Mouse (Mus musculus) retina, postnatal 7 days (tissue): ENCODE results near the gene Ms4a18.
"Not testable (repeated sequence)": the region's sequence is repeated elsewhere in the genome, so short reads cannot be mapped to it uniquely, and the experiment has no call there.

Experiments
- DNase-seq: peaks from one replicate; pipeline ENCODE4 v3.0.0-alpha.2; 2012; ENCODE audit warnings: low read depth, low spot score

Ms4a18 gene

DNA sequence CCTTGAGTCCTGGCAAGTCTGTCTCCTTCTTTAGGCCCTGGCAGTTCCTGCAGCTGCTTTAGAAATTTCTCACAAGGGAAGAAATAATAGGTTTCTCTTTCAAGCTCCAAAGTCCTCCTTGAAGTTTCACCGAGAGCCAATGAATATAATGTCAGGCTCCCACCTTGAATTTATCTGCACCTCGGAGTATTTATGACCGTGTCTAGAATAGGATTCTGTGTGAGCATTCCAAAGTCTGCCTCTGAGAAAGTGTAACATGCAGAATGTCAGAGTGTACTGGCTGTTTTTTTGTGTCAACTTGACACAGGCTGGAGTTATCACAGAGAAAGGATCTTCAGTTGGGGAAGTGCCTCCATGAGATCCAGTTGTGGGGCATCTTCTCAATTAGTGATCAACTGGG is at the start of gene Ms4a18:
Gene Ms4a18, minus strand, starts transcription at position 141 of the 400 bp plus-strand sequence.
- DNase-seq = no peak

DNA sequence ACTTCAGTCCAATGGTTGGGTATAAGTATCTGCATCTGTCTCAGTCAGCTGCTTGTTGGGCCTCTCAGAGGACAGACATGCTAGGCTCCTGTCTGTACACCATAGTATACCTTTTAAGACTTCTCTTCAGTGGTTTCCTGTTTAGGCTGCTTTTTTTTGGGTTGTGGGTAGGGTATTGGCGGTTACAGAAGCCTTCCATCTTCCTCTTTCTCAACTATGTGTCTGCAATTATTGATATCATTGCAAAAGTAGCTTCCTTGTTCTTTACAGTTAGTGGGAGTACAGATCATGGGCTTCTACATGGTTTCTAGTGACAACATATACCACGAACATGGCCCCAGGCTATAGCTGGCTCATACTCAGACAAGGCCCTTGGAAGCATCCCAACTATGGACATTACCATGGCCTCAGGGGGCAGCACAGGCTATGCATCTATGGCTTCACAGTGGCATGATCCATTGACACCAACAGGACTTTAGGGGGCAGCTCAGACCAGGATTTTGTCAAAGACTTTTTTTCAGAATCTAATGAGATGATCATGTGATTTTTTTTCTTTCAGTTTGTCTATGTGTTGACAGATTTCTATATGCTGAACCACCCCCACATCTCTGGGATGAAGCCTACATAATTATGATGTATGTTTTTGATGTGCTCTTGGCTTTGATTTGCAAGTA is 47.5 kb upstream of the Ms4a18 start:
- no peak for DNase-seq

DNA sequence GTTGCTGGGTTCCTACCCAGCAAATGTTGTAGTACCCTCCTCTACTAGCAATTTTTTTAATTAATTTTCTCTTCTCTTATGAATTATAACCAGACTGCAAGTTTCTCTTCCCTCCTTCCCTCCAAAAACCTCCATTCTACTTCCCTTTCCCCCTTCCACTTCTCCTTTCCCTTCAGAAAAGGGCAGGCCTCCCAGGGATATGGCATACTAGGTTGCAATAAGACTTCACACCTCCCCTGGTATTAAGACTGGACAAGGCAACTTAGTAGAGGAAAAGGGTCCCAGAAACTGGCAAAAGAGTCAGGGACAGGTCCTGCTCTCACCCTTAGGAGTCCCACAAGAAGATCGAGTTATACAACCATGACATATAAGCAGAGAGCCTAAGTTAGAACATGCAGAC is 43.1 kb upstream of the Ms4a18 start:
- no peak for DNase-seq

DNA sequence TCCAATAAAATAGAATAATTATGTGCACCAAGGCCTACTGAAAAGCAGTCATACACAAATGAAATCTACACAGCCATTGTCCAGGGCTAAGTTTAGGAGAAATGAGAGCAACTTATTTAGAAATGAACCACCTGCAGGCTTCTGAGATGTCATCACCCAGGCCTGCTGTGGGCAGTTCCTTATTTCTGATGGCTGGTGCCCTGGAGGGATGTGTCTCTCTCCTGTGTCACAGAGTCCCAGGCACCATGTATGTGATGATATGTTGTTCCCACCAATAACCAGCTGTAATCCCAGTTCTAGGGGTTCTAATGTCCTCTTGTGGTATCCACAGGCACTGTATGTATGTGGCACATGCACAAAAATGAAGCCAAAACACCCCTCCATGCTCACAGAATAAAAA is 42.1 kb upstream of the Ms4a18 start:
- no peak for DNase-seq

- not testable (repeated sequence) for DNase-seq
Measured at GRCm38 (mm10) chr19:11055700-11056099, 37.9 kb upstream of the Ms4a18 start.

- no peak for DNase-seq
Measured at GRCm38 (mm10) chr19:11053277-11053676, 35.4 kb upstream of the Ms4a18 start.

GRCm38 (mm10) chr19:11052877-11053276 is 35.0 kb upstream of the Ms4a18 start:
- no peak for DNase-seq

- no peak for DNase-seq
Measured at GRCm38 (mm10) chr19:11050286-11050685, 32.5 kb upstream of the Ms4a18 start.

DNA sequence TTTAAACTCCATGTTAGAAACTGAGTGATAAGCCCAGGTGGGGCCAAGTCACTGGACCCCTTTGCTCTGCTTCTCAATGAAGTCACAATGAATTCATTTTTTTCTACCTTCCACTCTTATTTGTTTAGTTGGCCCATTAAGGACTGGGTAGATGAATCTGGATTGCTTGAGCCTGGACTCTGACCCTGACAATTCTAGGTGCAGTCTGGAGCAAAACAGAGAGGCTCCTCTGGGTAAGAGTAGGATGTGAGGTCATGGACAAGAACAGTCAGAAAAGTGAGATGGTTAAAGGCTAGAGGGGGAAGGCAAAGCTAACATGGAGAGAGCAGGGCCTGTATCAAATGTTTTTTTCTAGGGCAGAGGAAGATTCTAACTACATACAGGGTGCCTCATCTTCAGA is 31.6 kb upstream of the Ms4a18 start:
- no peak for DNase-seq

DNA sequence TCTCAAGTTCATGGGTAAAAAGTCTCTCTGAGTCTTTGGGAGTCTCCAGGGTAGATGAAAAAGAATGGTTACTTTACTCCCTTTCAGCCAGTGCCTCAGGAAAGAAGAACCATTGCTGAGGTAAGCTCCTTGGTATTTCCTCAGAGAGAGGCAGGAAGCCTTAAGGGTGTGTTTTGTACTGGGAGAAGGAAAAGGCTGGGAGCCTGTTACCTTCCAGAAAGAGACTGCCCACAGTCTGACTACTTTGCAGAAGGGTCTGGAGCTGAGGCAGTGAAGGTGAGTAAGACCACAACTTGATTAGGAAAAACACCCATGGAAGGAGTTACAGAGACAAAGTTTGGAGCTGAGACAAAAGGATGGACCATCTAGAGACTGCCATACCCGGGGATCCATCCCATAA is 30.7 kb upstream of the Ms4a18 start:
- no peak for DNase-seq

DNA sequence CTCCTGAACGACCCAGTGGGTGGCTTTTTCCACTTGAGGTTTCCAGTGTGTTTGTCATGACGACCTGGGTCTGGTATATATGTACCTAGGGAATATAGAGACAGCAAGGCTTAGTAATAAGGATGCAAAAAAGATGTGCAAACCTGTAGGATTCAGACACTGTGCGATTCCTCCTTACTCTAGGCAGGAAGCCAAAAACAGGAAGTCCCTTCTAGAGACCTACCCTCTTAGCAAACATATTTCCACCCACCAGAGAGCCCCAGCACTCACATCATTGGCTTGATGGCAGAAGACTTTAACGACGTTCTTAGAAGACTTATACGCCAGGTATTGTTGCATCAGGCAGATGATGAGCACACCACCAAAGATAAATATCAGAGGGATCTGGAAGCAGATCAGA is 30.2 kb upstream of the Ms4a18 start:
- no peak for DNase-seq

DNA sequence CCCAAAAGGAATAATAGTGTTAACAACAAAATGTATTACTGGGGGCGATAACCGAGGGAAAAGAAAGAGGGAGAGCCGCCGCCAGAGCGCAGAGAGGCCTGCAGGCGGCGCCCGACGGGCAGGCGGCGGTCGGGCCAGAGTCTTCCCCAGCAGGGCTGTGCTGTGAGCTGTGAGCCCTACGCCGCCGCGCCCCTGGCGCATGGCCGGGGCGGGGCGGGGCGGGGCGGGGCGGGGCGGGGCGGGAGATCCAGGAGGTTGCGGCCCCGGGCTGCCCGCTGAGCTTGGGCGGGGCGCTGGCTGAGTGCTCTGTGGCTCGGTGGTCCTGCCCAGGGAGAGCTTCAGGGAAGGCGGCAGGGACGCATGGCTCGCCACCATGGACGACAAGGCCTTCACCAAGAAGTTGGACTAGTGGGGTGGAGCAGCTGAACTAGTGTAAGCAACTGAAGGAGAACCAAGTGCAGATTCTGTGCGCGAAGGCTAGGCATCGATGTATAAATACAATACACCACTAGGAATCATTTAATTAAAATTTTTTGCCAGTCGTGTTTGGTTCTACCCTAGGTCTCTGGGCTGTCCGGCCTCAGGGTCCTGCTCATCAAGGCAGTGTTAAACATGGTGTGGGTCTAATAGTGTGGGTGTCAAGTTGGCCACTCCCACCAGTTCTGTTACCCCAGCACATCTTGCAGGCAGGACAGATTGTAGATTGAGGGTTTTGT is 27.3 kb upstream of the Ms4a18 start:
- peak; percentile 16 for DNase-seq

- DNase-seq = no peak
Measured at GRCm38 (mm10) chr19:11044671-11044995, 26.8 kb upstream of the Ms4a18 start.

GRCm38 (mm10) chr19:11037570-11037969 is 19.7 kb upstream of the Ms4a18 start:
- no peak for DNase-seq

- DNase-seq = no peak
Measured at GRCm38 (mm10) chr19:11022382-11022781, 4.6 kb upstream of the Ms4a18 start.

- no peak for DNase-seq
Measured at GRCm38 (mm10) chr19:11017251-11017650, 580 bp downstream of the Ms4a18 start.

DNA sequence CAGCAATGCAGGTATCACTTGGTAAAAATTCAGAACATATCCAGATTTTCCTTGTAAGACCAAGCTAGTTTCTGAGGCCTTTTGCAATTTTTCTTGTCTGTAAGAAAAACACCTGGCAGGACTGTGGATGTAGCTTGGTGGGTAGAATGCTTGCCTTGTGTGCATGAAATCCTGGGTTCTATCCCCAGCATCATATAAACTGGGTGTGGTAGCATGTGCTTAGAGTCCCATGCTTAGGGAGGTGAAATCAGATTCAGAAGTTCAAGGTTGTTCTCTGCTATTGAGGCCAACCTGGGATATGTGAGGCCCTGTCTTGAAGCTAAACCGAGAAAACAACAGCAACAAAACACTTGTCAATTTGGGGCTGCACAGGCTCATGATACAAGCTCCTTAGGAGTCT is 1.8 kb downstream of the Ms4a18 start:
- DNase-seq = no peak

DNA sequence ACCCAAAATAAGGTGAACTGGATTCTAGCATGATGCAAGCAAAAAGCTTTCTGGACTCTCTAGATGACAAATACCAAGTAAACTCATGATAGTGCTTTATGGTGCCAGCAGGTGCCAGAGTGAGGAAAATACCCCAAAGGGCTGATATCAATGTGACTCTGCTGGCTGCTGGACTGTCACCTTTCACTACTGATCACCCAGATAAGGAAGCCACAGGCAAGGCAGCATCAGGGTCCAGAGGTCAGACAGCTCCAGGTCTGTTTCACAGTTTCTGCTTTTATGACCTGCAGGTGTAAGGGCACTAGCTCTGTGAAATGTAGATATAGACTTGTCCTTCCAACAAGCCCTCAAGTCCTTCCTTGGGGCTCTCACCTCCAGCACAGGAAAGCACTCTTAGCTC is 2.4 kb downstream of the Ms4a18 start:
- no peak for DNase-seq

DNA sequence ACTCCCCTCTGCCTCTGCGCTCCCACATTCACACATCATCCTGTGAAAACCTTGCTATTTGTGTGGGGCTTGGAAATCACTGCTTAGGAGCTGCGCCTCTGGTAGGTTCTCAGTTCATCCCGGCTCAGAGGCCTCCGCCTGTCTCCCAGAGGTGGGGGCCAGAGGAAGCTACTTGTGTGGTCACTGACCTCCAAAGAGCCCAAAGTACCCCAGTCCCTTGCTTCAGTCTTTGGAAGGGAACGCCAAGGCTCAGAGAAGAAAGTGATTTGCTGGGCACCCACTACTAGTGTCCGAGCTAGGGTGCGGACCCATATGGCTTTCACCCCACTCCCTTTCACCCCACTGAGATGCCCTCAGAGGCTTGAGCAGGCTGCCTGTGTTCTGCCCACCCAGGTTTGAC is 24.7 kb downstream of the Ms4a18 start, which contains the start of gene Ms4a15:
Gene Ms4a15, minus strand, starts transcription at position 101 of the 400 bp plus-strand sequence.
- no peak for DNase-seq

DNA sequence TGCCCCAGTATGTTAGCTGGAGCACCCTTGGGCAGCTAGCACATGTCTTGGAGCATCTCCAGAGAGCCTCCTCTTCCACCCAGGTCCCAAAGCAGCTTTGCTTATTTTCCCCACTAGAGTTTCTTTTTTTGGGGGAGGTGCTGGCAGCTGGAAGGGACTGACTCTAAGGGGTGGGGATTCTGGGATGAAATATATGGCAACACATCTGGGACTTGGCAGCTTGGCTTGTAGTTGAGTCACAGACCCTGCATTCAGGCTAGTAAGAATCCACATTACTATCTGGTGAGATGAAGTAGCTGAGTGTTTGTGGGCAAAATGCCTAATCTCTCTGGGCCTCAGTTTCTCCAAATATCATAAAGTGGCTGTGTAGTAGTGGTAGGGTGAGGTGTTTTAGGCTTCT is 25.9 kb downstream of the Ms4a18 start:
- DNase-seq = no peak

- DNase-seq = no peak
Measured at GRCm38 (mm10) chr19:10990751-10991150, 27.1 kb downstream of the Ms4a18 start.

GRCm38 (mm10) chr19:10988563-10988962 is 29.3 kb downstream of the Ms4a18 start:
- DNase-seq = no peak

DNA sequence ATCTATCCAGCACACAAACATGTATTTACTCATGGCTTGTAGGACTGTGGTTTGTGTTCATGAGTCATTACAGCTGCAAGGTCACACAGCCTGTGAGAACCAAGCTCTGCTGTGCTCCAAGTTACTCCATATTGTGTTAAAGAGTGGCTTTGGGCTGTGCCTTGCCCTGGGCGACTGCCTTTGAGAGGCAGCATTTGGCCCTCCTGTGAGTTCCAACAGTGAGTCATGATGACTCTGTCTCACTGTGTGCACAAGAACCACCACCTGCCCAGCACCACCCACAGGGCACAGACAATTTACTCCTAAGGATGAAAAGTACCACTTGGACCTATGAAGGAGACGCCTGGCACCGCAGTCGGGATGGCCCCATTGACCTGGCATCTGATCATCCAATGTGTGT is 31.9 kb downstream of the Ms4a18 start:
- no peak for DNase-seq
